Comparison of ENCODE assay signal across 14 mouse cellular contexts in genomic region chr10:15244376-15245262, GRCm38 (mm10).
"Had no signal": no experiment of that assay in that cellular context is flagged by ENCODE, and none has a peak within 500 bp of the region (broad histone marks: within the 10 kb centered on the region; RNA-seq: fewer than 3 reads in every experiment).

No protein-coding gene starts in this region.

- H3K36me3 ChIP-seq: liver, embryonic 13.5 days; midbrain, embryonic 10.5 days; midbrain, embryonic 13.5 days had no signal

- H3K9me3 ChIP-seq: liver, embryonic 13.5 days; megakaryocyte, embryonic 14.5 days; midbrain, embryonic 10.5 days; midbrain, embryonic 13.5 days had no signal

- H3K27ac ChIP-seq: kidney, postnatal 0 days; layer of hippocampus, adult 2 months; liver, embryonic 13.5 days; midbrain, embryonic 10.5 days; midbrain, embryonic 13.5 days had no signal

- DNase-seq: kidney, adult 2 months; kidney, postnatal 25 days; layer of hippocampus, adult 9-11 months; liver, embryonic 13.5 days; lung, adult 2 months; thymus, adult 18-20 months; thymus, postnatal 36 days had no signal

- H3K4me1 ChIP-seq: liver, embryonic 13.5 days; megakaryocyte, embryonic 14.5 days; midbrain, embryonic 10.5 days; midbrain, embryonic 13.5 days had no signal

- H3K27me3 ChIP-seq: liver, embryonic 13.5 days; megakaryocyte, embryonic 14.5 days; midbrain, embryonic 13.5 days had no signal

- H3K4me2 ChIP-seq: liver, embryonic 13.5 days; midbrain, embryonic 13.5 days had no signal

- H3K4me3 ChIP-seq: layer of hippocampus, adult 2 months; liver, embryonic 13.5 days; megakaryocyte, embryonic 14.5 days; midbrain, embryonic 10.5 days; midbrain, embryonic 13.5 days had no signal

- H3K9ac ChIP-seq: liver, embryonic 13.5 days; midbrain, embryonic 13.5 days had no signal

- ATAC-seq: intestine, postnatal 0 days; midbrain, embryonic 13.5 days; midbrain, embryonic 16.5 days had no signal
